Mouse (Mus musculus) bone marrow macrophage, adult 2 months (primary cell): ENCODE data around the gene Gpd1.

Experiments
- CTCF ChIP-seq: IDR thresholded peaks from 2 replicates; pipeline ENCODE4 v1.5.1; 2012; ENCODE audit warnings: low read depth, mild to moderate bottlenecking, low read length, moderate library complexity
- POLR2A ChIP-seq: IDR thresholded peaks from 2 replicates; pipeline ENCODE4 v1.6.1; 2012; ENCODE audit warnings: mild to moderate bottlenecking, low read depth, low read length, borderline replicate concordance

DNA sequence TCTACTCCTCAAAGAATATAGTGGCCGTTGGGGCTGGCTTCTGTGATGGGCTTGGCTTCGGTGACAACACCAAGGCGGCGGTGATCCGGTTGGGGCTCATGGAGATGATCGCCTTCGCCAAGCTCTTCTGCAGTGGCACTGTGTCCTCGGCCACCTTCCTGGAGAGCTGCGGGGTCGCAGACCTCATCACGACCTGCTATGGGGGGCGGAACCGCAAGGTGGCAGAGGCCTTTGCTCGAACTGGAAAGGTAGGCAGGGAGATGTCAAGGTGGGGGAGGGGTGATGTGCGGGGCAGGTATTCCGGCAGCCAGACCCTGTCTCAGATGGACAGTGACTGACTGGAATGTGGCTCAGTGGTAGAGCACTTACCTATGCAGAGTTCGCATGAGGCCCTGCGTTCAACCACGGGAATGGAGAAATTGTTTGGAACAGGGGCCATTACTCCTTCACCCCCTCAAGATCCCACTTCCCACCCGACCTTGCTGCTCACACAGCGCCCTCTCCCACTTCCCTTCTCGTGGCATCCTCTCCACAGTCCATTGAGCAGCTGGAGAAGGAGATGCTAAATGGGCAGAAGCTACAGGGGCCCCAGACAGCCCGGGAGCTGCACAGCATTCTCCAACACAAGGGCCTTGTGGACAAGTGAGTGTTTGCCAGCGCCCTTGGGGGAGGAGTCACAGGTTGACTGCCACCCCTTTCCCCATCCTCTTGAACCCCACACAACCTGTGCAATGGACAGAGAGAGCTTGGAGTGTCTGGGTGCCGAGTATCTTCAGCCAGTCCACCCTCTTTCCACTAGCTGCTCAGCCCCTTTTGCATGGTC is 4.8 kb downstream of the Gpd1 start:
- no peak for TF ChIP-seq CTCF
- TF ChIP-seq POLR2A: no peak
